Mouse (Mus musculus) megakaryocyte progenitor cell, adult 5-6 weeks (primary cell): ENCODE data around the gene Cst13. TPM values are rescaled to one million over a fixed set of nuclear protein-coding genes. Genes with fewer than 3 reads are reported as not detected.
"Not testable (repeated sequence)": the region's sequence is repeated elsewhere in the genome, so short reads cannot be mapped to it uniquely, and the experiment has no call there.

ENCODE experiments used
- ATAC-seq: replicated peaks from 2 replicates; pipeline ENCODE4 v1.8.0; 2016; ENCODE audit warnings: mild to moderate bottlenecking, moderate TSS enrichment, inconsistent platforms; ENCODE audit not compliant: poor library complexity
- total RNA-seq, 2 experiments: library from RNA; stranded (forward) in 1 of 2; stranded (reverse) in 1 of 2; fragments of 157-497, 149-512 nt in 1 of 2; fragments of 200-1000 nt in 1 of 2; gene quantifications; 2 replicates each; pipeline versions ENCODE4 v1.2.3 to v1.2.4; 2015 to 2017

The Cst13 gene
- total RNA-seq (2015): not detected in 2 replicates
- not detected in 2 replicates for total RNA-seq (2017)

DNA sequence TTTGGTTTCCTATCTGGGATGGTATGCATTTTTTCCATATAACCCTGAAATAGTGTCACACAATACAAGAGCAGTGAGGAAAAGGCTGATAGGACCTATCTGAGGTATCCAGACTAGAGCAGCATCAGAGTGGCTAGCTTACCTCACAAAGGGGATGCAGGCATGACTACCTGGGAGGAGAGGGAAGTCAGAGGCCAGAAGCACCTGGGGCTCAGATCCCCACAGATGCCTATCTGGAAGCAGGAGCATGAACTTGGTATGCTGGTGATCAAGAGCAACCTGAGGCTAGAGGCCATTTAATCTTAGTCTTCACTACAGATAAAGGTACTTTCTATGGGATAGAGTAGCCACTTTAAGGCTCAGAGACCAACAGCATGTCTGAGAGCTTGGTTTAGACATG lies at the start of gene Cst13:
Cst13 (plus strand) TSS at position 173 of the 400 bp plus-strand sequence.
- ATAC-seq: no peak

DNA sequence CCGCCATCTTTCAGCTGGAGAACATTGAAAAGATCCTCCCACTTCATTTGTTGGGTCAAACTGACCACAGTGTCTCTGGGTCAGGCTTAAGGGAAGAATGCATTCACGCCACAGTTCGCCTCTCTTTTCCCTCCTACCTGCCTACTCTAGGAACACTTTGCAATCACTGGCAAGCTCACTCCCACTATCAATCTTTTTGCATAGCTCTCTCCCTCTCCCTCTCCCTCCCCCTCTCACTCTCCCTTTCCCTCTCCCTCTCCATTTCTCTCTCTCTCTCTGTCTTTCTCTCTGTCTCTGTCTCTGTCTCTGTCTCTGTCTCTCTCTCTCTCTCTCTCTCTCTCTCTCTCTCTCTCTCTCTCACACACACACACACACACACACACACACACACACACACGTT lies 48.5 kb upstream of the Cst13 start, which contains the start of gene Cst11:
Cst11 (minus strand) TSS at position 101 of the 400 bp plus-strand sequence.
- ATAC-seq: not testable (repeated sequence)

- no peak for ATAC-seq
Observed at GRCm38 (mm10) chr2:148781709-148782108, 38.2 kb upstream of the Cst13 start, which contains the start of gene 8030411F24Rik. TSS of gene 8030411F24Rik (plus strand) at chr2:148782009.

DNA sequence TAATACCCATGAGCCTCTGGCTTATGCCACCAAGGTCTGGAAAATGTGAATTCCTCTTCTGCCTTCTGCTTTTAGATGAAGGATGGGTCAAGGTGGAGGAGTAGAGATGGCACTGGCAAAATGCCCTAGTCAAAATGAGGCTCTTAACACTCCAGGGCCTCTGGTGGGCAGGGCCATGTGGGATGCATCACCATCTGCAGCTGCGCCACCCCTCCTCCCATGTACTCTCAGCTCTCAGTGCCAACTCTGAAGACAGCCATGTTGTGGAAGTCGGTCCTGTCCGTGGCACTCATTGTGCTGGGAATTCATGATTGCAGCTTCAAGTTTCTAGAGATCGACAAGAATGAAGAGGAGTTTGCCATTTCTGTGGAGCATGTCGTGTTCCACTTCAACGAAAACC lies 30.7 kb upstream of the Cst13 start, which contains the start of gene Cst12:
Cst12 (plus strand) TSS at position 220 of the 400 bp plus-strand sequence.
- no peak for ATAC-seq

DNA sequence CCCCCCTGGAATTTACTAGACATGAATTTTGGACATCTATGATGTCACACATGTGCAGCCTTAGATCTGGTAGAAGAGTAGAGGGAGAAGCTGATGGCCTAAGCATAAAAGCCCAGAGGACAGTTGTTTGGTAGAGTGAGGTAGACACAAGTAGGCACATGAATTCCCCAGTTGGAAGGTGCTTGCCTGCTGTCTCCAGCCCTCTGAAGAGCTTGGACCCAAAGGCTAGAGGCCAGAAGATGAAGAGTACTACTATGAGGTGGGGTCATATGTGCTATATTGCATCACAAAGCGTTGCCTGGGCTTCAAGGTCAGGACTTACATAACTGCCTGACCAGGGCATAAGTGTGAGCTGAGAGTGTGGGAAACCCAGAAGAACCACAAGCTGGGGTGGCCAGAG lies 21.4 kb upstream of the Cst13 start, which contains the start of gene Cst8:
Cst8 (plus strand) TSS at position 301 of the 400 bp plus-strand sequence.
- no peak for ATAC-seq

- peak; percentile 37; the same call in 1 of the 2 replicates for ATAC-seq
Observed at GRCm38 (mm10) chr2:148801491-148801921, 18.4 kb upstream of the Cst13 start.

DNA sequence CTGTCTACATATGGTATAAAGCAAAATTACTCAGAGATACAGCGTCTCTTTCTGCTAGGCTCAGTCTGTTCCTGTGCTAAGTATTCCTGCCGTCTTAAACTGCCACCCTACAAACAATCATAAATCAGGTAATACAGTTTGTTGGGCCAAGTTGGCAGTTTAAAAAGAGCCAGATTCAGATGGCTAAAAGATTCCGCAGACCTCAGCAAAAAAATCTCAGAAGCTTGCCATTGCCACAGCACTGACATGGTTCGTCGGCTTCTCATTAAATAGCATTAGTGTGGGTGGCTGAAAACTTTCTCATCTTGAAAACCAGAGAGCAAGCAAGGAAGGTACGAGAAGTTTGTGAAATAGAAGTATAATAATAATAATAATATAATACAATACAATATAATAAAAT lies 13.2 kb upstream of the Cst13 start:
- no peak for ATAC-seq

- no peak for ATAC-seq
Observed at GRCm38 (mm10) chr2:148825986-148826385, 6.1 kb downstream of the Cst13 start.

- no peak for ATAC-seq
Observed at GRCm38 (mm10) chr2:148834912-148835311, 15.0 kb downstream of the Cst13 start, which contains the start of gene Cst9. TSS of gene Cst9 (plus strand) at chr2:148835147.

DNA sequence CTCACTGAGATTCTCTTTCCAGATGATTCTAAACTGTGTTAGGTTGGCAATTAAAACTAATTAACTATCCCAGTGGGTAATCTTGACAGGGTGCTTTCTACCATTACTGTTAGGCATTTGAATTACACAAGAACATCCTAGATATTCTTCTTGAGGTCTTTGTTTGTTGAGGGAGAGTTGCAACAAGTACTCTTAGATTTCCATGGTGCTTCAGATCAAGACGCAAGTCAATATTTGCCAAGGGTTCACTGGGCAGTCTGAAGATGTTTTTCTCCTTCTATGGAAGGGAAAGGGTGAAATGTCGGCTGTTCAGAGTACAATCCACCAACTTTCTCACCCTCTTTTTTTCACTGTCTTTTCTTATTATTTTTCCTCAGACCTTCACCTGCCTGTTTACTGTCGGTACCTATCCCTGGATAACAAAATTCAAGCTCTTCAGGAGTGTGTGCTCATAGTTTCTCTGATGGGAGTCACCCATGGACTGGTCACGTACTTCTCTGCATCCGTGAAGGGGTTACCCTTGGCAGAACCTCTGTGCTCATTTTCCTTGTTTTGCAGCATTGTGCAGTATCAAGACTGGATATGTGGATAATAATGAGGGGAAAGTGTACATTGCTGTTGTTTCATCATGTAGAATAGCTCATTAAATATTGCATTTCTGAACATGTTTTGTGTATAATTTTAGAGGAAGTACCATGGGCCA lies 18.3 kb downstream of the Cst13 start:
- no peak for ATAC-seq

GRCm38 (mm10) chr2:148839224-148839623 lies 19.3 kb downstream of the Cst13 start:
- ATAC-seq: no peak

GRCm38 (mm10) chr2:148851116-148851906 lies 31.4 kb downstream of the Cst13 start:
- ATAC-seq: peak; percentile 94

GRCm38 (mm10) chr2:148856630-148857400 lies 36.9 kb downstream of the Cst13 start:
- ATAC-seq: peak; percentile 95

- ATAC-seq: no peak
Observed at GRCm38 (mm10) chr2:148857506-148857905, 37.6 kb downstream of the Cst13 start.

- ATAC-seq: no peak
Observed at GRCm38 (mm10) chr2:148860993-148861392, 41.1 kb downstream of the Cst13 start.

DNA sequence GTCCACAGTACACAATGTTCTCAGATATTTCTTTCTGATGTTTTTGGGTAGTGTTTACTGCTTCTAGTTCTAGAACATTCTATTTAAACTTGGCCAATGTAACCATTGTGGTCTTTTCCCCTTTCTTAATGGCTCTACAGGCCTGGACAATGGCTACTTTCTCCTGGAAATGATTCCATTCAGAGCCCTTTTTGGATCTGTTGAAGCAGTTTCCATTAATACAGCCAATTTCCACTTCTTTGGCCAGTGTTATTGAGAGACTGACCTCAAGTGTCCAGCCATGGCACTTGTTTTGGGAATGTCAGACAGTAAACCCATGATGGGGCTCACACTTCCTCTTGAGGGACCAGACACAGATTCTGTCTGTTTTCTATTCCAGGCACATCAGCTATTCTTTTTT lies 41.8 kb downstream of the Cst13 start:
- ATAC-seq: no peak

- ATAC-seq: no peak
Observed at GRCm38 (mm10) chr2:148864966-148865365, 45.1 kb downstream of the Cst13 start, which contains the start of gene 9230104L09Rik. TSS of gene 9230104L09Rik (minus strand) at chr2:148865038.

GRCm38 (mm10) chr2:148868959-148869358 lies 49.1 kb downstream of the Cst13 start:
- peak; percentile 65 for ATAC-seq

DNA sequence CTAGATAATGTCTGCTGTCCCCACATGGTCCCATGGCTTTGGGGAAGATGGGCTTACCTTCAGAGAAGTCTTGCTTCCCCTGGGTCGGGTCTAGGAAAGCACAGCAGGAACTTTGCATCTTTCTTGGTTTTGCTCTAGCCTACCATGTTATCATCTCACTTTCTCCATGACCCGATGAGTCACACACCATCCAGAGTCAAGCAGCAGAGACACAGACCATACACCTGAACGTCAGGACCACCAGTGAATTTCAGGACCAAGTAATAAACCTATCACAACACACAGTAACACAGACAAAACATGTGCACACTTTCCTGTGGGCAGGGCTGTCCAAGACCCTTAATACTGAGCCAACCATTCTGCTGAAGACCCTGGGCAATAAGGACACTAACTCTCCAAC lies 50.6 kb downstream of the Cst13 start:
- ATAC-seq: no peak

DNA sequence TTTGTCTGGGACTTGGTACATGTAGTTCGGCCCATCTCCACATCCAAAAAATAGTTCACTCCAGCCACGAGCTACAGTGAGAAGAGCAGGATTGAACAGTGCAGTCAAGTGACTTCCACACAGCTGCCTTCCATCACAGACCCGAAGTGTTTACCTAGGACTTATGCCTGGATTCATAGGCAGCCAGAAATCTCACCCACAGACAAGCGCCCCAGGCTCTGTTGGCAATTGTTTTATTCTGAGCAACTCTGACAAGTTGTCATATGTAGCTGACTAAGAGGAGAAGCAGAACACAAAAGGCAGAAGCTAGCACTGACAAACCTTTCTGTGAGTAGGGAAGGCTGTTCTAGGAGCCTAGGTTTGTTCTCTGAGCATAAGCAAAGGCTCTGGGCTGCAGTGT lies 53.0 kb downstream of the Cst13 start:
- ATAC-seq: no peak

DNA sequence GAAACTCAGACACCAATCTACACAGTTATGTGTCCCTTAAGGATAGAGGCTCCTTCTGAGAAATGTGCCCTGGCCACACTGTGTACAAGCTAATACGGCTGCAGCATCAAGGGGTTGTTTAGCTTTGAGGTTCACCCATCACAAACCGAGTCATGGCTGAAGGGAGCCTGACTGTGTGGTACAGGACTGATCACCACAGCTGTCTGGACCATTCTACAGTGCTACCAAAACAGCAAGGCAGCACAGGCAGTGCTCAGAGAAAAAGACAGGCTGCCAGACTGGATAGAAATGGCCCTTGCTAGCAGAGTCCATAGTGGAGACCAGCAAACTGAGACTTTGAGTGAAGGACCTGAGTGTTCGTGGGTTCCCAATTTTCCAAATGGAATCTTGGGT lies 54.3 kb downstream of the Cst13 start:
- ATAC-seq: no peak
